Mouse (Mus musculus) midbrain, embryonic 15.5 days (tissue): Measurements from ENCODE around the gene Cab39l. TPM values are rescaled to one million over a fixed set of nuclear protein-coding genes. Genes with fewer than 3 reads are reported as not detected.
"Not testable (repeated sequence)": the region's sequence is repeated elsewhere in the genome, so short reads cannot be mapped to it uniquely, and the experiment has no call there.

Experiments
- ATAC-seq: fragments of 200-750 bp; cut with Nextera tagmentation; replicated peaks from 2 replicates; pipeline ENCODE4 v1.8.0; 2017; ENCODE audit warnings: moderate TSS enrichment
- H3K27ac ChIP-seq: fragments of 300-500 bp; sonication (generic); 2 replicates; pipeline ENCODE4 v1.5.1; 2015; ENCODE audit warnings: mild to moderate bottlenecking, inconsistent platforms
- H3K27me3 ChIP-seq: fragments of 300-500 bp; sonication (generic); replicated peaks from 2 replicates; pipeline ENCODE4 v1.6.1; 2015; ENCODE audit warnings: inconsistent platforms
- H3K36me3 ChIP-seq: fragments of 300-500 bp; sonication (generic); replicated peaks from 2 replicates; pipeline ENCODE4 v1.6.1; 2015; ENCODE audit warnings: inconsistent platforms
- H3K4me1 ChIP-seq: fragments of 300-500 bp; sonication (generic); 2 replicates; pipeline ENCODE4 v1.6.1; 2015; ENCODE audit warnings: inconsistent platforms
- H3K4me2 ChIP-seq: fragments of 300-500 bp; sonication (generic); 2 replicates; pipeline ENCODE4 v1.6.1; 2015; ENCODE audit warnings: inconsistent platforms, mild to moderate bottlenecking, moderate library complexity
- H3K4me3 ChIP-seq: fragments of 300-500 bp; sonication (generic); 2 replicates; pipeline ENCODE4 v1.5.1; 2015; ENCODE audit warnings: mild to moderate bottlenecking, inconsistent platforms
- H3K9ac ChIP-seq: fragments of 300-500 bp; sonication (generic); 2 replicates; pipeline ENCODE4 v1.6.1; 2015; ENCODE audit warnings: mild to moderate bottlenecking, inconsistent platforms
- H3K9me3 ChIP-seq: fragments of 300-500 bp; sonication (generic); 2 replicates; pipeline ENCODE4 v1.6.1; 2016; ENCODE audit warnings: inconsistent platforms
- WGBS: fragments of 180-500 bp; shearing (Covaris S2); methylation state at CpG from one replicate; pipeline ENCODE4 v1.1.7; 2015; ENCODE audit warnings: mixed read lengths; 5-methylcytosine and 5-hydroxymethylcytosine counted together
- polyA plus RNA-seq: library from polyadenylated mRNA; unstranded; fragments of >200 nt; fragmentation: Nextera tagmentation; extraction: Ambion mirVana; gene quantifications from 2 replicates; pipeline ENCODE4 v1.2.1, GENCODE M21; 2015

The Cab39l gene
- polyA plus RNA-seq: 19.0 and 19.8 TPM in 2 replicates

DNA sequence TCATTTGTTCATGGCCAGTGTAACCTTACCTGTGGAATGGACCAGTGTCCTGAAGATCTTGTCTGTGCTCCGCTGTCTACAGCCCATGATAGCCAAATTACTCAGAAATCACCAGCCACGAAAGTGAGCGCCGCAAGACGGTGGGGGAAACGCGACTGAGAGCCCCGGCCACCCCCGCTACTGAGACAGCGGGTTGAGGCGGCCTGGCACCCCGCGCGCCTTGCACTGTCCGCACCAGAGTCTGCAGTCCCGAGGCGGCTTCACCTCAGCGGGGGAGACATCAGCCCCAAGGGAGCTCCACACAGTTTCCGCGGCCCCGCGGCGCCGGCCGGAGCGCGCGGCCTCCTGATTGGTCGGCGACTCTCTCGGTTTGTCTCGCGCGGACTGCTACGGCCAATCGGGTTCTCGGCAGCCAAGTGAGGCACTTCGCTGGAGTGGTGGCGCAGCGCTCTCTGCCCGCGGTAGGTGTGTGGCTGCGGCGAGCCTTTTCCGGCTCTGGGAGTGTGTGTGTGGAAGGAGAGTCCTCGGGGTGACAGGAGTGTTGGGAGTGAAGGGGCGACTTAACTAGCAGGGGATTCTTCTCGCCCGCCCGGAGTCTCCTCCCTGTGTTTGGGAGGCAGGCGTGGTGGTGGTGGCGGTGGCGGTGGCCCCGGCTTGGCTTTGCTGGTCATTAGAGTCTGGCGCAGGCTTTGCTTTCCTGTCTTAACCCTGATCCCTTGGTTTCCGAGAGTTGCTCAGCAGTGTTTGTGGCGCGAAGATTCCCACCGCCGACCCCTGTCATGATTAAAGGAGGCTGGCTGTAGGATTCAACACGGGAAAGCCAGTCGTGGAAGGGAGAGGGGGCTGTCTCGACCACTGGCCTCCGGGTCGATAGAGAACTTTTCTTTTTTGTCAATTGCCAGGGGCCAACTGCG is at the start of gene Cab39l, which contains the start of gene Setdb2:
Gene Cab39l, plus strand, starts transcription at position 415 of the 914 bp plus-strand sequence.
Gene Setdb2, minus strand, starts transcription at position 327 of the 914 bp plus-strand sequence.
- no peaks in the 10 kb centered on the region for H3K36me3 ChIP-seq
- peaks cover 15% of the 10 kb centered on the region for H3K4me1 ChIP-seq
- peak within 1 kb of the TSS; percentile 89 for H3K9ac ChIP-seq
- peak; percentile 100 for ATAC-seq
- peak within 1 kb of the TSS; percentile 82 for H3K27ac ChIP-seq
- no peaks in the 10 kb centered on the region for H3K27me3 ChIP-seq
- peak within 1 kb of the TSS; percentile 99 for H3K4me3 ChIP-seq
- WGBS: under 1% methylated on average over 66 of the region's 66 CpGs
- no peaks in the 10 kb centered on the region for H3K9me3 ChIP-seq
- peak within 1 kb of the TSS; percentile 90 for H3K4me2 ChIP-seq

DNA sequence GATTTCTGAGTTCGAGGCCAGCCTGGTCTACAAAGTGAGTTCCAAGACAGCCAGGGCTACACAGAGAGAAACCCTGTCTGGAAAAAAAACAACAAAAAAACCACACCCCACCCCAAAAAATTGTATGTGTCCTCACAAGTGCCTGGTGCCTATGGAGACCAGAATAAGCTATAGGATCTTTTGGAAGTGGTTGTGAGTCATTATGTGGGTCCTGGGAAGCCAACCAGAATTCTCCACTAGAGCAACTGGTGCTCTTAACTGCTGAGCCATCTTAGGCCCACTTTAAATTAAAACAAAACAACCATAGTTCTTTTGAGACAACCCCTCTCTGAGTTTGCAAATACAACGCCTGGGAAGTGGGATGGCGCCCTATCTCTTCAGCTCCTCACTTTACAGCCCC is 45.5 kb upstream of the Cab39l start, which contains the start of gene Phf11c:
Gene Phf11c, minus strand, starts transcription at position 101 of the 400 bp plus-strand sequence.
- no peaks in the 10 kb centered on the region for H3K36me3 ChIP-seq
- no peaks in the 10 kb centered on the region for H3K9me3 ChIP-seq
- H3K4me1 ChIP-seq: no peaks in the 10 kb centered on the region
- no peak for ATAC-seq
- no peaks in the 10 kb centered on the region for H3K27me3 ChIP-seq
- H3K4me3 ChIP-seq: no peak within 1 kb of the TSS
- WGBS: 88% methylated on average over 3 of the region's 3 CpGs
- H3K27ac ChIP-seq: no peak within 1 kb of the TSS
- H3K4me2 ChIP-seq: no peak within 1 kb of the TSS
- H3K9ac ChIP-seq: no peak within 1 kb of the TSS

DNA sequence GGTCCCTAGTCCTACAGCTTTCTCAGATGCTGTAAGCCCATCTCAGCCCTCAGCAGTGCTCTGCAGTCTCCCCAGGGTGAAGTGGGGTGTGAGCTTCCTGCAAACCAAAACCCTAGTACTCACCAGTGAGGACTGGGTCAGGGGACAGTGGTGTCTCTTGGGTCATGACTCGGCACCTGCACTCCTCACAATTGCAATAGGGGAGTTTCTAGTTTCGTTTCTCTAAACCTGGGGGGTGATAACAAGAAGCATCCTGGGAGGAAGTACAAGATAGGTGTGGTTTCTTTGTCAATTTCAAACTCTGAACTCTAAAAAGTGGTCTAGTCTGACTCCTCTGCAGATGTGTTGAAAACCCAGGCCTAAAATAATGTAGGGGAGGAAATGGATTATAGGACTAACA is 43.8 kb upstream of the Cab39l start:
- H3K4me2 ChIP-seq: no peak overlapping the region
- H3K4me1 ChIP-seq: no peaks in the 10 kb centered on the region
- ATAC-seq: no peak
- no peaks in the 10 kb centered on the region for H3K36me3 ChIP-seq
- no peaks in the 10 kb centered on the region for H3K27me3 ChIP-seq
- H3K4me3 ChIP-seq: no peak overlapping the region
- no peak overlapping the region for H3K27ac ChIP-seq
- H3K9ac ChIP-seq: no peak overlapping the region
- WGBS: 86% methylated on average over 2 of the region's 2 CpGs
- no peaks in the 10 kb centered on the region for H3K9me3 ChIP-seq

DNA sequence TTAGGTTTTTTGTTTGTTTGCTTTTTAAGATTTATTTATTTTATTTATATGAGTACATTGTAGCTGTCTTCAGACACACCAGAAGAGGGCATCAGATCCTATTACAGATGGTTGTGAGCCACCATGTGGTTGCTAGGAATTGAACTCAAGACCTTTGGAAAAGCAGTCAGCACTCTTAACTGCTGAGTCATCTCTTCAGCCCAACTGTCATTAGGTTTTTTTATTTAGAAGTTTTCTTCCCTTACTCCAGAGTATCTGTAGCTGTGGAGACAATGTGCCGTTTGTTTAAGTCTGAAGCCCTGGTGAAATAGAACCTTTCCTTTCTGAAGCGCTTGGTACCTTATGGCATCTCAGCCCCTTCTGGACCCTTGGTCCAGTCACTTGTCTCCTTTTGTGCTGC is 25.8 kb upstream of the Cab39l start:
- not testable (repeated sequence) for ATAC-seq, H3K4me1 ChIP-seq, H3K4me2 ChIP-seq, H3K9ac ChIP-seq, H3K27ac ChIP-seq, H3K36me3 ChIP-seq, H3K4me3 ChIP-seq, H3K27me3 ChIP-seq, H3K9me3 ChIP-seq
- WGBS: 97% methylated on average over 2 of the region's 2 CpGs

DNA sequence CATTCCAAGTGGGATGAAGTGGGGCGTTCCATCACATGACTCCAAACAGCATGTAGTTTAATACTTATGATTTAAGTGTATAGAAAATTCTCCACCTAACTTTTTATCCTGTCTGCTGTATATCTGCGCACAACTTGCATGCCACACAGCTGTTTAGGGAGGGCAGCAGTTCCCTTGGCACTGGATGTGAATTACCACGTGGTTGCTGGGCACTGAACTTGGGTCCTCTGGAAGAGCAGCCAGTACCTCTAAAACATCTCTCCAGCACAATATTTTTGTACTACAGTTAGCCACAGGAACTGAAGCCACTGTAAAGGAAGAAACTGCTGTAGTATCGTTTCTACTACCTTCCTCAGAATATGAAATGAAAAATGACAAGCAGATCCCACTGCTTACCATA is 22.6 kb upstream of the Cab39l start:
- WGBS: 91% methylated on average over 4 of the region's 4 CpGs
- Histone ChIP-seq H3K9ac (no peak overlapping the region), H3K9me3 (no peaks in the 10 kb centered on the region), H3K27ac (no peak overlapping the region), H3K4me2 (no peak overlapping the region), H3K36me3 (no peaks in the 10 kb centered on the region), H3K4me1 (no peaks in the 10 kb centered on the region), H3K4me3 (no peak overlapping the region), H3K27me3 (no peaks in the 10 kb centered on the region)
- no peak for ATAC-seq

DNA sequence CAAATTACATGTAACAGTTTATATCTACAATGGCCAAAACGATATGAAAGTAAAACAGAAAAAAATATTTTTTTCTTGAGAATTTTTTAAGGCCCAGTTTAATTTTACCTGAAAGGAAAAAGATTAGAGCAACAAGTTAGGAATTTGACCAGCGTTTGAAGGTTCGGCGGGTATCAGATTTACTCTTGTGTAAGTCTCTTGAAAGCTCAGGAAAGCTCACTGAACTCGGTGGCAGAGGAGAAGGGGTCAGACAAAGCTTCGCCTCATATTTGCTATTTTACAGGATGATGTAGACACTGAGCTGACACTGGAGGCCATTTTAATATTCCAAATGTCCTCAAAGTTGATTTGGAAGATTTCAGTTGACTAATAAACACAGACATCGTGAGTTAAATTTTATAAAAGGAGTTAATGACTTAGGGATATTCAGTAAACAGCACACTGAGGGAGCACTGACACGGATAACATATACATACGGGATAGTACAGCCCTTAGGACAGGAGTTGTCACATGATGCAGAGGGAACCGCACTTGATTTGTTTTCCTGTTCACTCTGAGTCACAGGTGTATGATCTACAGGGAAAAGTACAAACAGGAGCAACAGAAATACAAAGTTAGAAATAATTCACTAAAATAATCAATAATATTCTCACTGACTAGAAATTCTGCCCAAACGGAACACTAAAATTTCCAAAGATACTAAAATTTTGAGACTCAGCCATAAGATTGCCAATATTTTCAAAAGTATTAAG is 17.7 kb upstream of the Cab39l start:
- ATAC-seq: no peak
- Histone ChIP-seq H3K9me3 (no peaks in the 10 kb centered on the region), H3K27ac (no peak overlapping the region), H3K9ac (no peak overlapping the region), H3K4me2 (no peak overlapping the region), H3K4me3 (no peak overlapping the region), H3K27me3 (no peaks in the 10 kb centered on the region), H3K4me1 (no peaks in the 10 kb centered on the region), H3K36me3 (no peaks in the 10 kb centered on the region)
- 84% methylated on average over 11 of the region's 11 CpGs for WGBS

DNA sequence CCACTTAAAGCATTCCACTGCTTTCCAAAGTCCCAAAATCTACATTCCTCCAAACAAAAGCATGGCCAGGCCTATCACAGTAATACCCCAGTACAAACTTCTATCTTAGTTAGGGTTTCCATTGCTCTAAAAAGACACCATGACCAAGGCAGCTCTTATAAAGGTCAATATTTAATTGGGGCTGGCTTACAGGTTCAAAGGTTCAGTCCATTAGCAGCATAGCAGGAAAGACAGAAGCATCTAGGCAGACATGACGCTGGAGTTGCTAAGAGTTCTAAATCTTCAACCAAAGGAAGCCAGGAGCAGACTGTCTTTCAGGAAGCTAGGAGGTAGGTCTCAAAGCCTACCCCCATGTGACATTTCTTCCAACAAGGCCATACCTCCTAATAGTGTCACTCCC is 10.2 kb upstream of the Cab39l start:
- H3K9me3 ChIP-seq: no peaks in the 10 kb centered on the region
- WGBS: 85% methylated on average over 1 of the region's 1 CpGs
- no peak overlapping the region for H3K4me2 ChIP-seq
- ATAC-seq: no peak
- no peak overlapping the region for H3K4me3 ChIP-seq
- no peaks in the 10 kb centered on the region for H3K36me3 ChIP-seq
- no peak overlapping the region for H3K27ac ChIP-seq
- no peaks in the 10 kb centered on the region for H3K27me3 ChIP-seq
- no peak overlapping the region for H3K9ac ChIP-seq
- no peaks in the 10 kb centered on the region for H3K4me1 ChIP-seq

DNA sequence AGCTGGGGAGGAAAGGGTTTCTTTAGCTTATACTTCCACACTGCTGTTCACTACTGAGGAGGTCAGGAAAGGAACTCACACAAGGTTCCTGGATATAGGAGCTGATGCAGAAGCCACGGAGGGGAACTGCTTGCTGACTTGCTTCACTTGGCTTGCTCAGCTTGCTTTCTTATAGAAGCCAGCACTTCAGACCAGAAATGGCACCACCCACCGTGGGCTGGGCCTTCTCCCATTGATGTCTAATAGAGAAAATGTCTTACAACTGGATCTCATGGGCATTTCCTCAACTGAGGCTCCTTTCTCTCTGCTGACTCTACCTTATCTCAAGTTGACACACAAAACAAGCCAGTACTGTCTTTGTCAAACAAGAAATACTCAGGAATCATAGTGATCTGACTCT is 6.9 kb upstream of the Cab39l start:
- Histone ChIP-seq H3K4me2 (no peak overlapping the region), H3K27ac (no peak overlapping the region), H3K9me3 (no peaks in the 10 kb centered on the region), H3K36me3 (no peaks in the 10 kb centered on the region), H3K4me3 (no peak overlapping the region), H3K9ac (no peak overlapping the region), H3K27me3 (no peaks in the 10 kb centered on the region), H3K4me1 (no peaks in the 10 kb centered on the region)
- WGBS: 82% methylated on average over 2 of the region's 2 CpGs
- no peak for ATAC-seq

DNA sequence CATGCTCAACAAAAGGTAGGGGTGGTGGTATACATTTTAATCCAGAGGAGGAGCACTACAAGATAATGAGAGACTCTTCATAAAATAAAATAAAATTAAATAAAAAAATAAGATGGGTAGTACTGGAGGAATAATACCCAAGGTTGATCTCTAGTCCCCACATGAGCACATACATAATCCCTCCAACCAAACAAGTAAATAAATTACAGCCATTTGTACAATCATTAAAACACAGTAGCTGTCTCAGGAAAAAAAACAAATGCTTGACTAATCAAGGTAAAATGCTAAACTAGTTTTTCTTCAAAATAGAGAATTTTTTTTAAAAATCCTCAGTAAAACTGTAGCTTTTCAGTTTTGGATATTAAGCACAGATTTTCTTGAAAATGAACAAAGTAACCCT is 5.6 kb upstream of the Cab39l start:
- ATAC-seq: no peak
- no peak overlapping the region for H3K4me3 ChIP-seq

DNA sequence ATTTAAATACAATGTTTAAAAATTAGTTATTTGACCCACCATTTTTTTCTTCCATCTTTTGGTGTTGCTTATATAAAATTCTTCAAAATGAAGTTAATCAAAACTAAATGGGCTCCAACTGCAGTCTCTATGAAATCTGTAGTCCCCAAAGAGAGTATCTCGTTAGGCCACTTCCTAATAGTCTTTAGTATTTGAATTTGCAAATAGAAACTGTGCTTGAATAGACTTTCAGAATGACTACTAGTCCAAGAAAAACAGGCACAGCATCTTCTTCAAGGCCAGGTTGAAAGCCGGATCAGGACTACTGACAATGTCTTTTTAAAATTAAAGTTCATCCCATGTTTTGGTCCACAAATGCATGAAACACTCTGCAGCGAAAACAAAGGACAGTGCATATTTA is 3.4 kb upstream of the Cab39l start:
- no peak overlapping the region for H3K4me2 ChIP-seq
- no peak overlapping the region for H3K9ac ChIP-seq
- H3K36me3 ChIP-seq: no peaks in the 10 kb centered on the region
- H3K27me3 ChIP-seq: no peaks in the 10 kb centered on the region
- H3K4me3 ChIP-seq: no peak overlapping the region
- H3K27ac ChIP-seq: no peak overlapping the region
- ATAC-seq: no peak
- 89% methylated on average over 3 of the region's 3 CpGs for WGBS
- peaks cover 15% of the 10 kb centered on the region for H3K4me1 ChIP-seq
- H3K9me3 ChIP-seq: no peaks in the 10 kb centered on the region

More for the DNA sequence above, 5.6 kb upstream of the Cab39l start:
- H3K4me2 ChIP-seq: no peak overlapping the region
- no peaks in the 10 kb centered on the region for H3K9me3 ChIP-seq
- no peak overlapping the region for H3K27ac ChIP-seq
- H3K36me3 ChIP-seq: no peaks in the 10 kb centered on the region
- no peak overlapping the region for H3K9ac ChIP-seq
- no peaks in the 10 kb centered on the region for H3K27me3 ChIP-seq
- peaks cover 11% of the 10 kb centered on the region for H3K4me1 ChIP-seq

DNA sequence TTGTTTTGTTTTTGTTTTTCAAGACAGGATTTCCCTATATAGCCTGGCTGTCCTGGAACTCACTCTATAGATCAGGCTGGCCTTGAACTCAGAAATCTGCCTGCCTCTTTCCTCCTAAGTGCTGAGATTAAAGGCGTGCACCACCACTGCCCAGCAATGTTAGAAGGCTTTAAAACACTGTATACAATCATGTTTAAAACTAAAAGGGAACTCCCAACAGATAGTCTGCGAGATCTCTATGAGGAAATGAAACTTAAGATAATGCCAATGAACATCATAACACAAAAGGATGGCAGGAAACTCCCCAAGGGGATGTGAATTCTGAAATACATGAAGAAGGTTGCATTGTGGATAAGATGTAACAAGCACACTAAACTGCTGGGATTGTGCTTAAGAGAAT is 2.3 kb upstream of the Cab39l start:
- Histone ChIP-seq H3K9me3 (no peaks in the 10 kb centered on the region), H3K4me1 (peaks cover 15% of the 10 kb centered on the region), H3K36me3 (no peaks in the 10 kb centered on the region), H3K27ac (no peak overlapping the region), H3K9ac (no peak overlapping the region), H3K4me3 (no peak overlapping the region), H3K4me2 (no peak overlapping the region), H3K27me3 (no peaks in the 10 kb centered on the region)
- 94% methylated on average over 2 of the region's 2 CpGs for WGBS
- ATAC-seq: no peak

DNA sequence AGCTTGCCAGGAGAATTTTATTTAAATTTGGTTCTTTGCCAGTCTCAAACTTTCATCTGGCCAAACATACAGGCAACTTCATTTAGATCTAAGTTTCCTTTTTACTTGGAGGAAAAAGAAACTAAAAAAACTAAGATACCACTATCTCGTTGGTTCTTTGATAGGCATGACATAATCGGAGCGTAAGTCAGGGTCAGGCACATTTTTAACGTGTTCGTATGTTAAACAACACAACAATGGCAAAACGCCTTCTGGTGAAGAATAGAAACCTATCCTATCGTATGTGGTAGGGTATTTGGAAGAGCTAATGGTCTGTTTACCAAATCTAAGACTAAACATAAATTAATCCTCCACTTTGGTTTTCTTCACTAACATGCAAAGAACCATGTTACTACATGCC is 733 bp upstream of the Cab39l start:
- WGBS: 14% methylated on average over 7 of the region's 7 CpGs
- ATAC-seq: peak; percentile 0; the same call in 1 of the 2 replicates
- no peaks in the 10 kb centered on the region for H3K27me3 ChIP-seq

More for the DNA sequence above, 733 bp upstream of the Cab39l start:
- H3K4me3 ChIP-seq: peak overlapping the region; percentile 99
- no peak overlapping the region for H3K27ac ChIP-seq
- H3K9ac ChIP-seq: peak overlapping the region; percentile 89
- no peaks in the 10 kb centered on the region for H3K9me3 ChIP-seq
- peaks cover 15% of the 10 kb centered on the region for H3K4me1 ChIP-seq
- no peaks in the 10 kb centered on the region for H3K36me3 ChIP-seq
- H3K4me2 ChIP-seq: peak overlapping the region; percentile 90
